8 mouse cellular contexts compared by ENCODE assay signal in the genomic region with DNA sequence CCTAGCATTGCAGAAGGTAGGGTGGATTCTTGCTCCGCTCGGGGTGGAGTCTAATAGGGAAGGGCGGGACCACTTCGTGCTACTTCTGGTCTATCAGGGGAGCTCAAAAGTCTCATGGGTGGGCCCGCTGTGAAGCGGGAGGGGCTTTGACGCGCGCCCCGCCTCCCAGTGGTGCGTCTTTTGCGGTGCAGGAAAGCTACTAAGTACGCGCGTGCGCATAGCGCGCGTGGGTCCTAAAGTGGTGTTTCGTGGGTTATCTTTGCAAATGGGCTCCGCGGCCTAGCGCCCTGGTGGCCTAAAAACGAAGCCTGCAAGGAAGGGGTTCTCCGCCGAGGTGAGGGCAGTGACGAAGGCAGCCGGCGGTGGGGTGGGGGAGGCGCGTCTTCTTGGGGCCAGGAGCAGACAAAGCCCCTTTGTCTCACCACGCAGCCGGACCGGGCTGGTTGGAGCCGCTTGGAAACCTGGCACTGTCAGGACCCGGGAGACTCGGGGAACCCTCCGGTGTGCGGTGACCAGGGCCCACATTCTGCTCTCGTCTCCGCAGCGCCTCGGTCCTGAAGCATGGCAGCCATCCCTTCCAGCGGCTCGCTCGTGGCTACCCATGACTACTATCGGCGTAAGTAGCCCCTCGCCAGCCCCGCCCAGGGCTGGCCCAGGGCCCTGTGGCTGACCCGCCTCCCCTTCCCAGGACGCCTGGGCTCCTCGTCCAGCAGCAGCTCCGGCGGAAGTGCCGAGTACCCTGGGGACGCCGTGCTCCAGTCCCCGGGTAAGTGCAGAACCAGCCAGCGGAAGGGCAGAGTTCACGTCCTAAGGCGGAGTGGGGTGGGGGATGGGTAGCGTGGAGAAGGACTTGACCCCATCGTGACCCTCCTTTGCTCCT. TPM values are rescaled to one million over a fixed set of nuclear protein-coding genes. Genes with fewer than 3 reads are reported as not detected.
DNase-seq lines count a peak whose midpoint lies in the region; ATAC-seq lines count a peak whose summit lies in the region.

A gene (plus strand): TSS at position 127 of the 880 bp plus-strand sequence.

- peaks cover 12% of the 10 kb centered on the region for H3K4me1 ChIP-seq in heart, embryonic 10.5 days
- H3K4me1 ChIP-seq in kidney, embryonic 15.5 days: peaks cover 12% of the 10 kb centered on the region

- DNase-seq in B cell, adult 2 months: peak; percentile 96 to 97
- peak; percentile 96 for DNase-seq in brain, adult 2 months (ENCODE audit: low read depth, low spot score)
- peak; percentile 96 for DNase-seq in heart, embryonic 10.5 days (ENCODE audit: low spot score)
- DNase-seq in liver: peak; percentile 96
- peak; percentile 91 to 93 for DNase-seq in spleen, postnatal 4 days (ENCODE audit: low spot score in 2 of 2)

- H3K9ac ChIP-seq in kidney, embryonic 15.5 days: peak within 1 kb of the TSS; percentile 87

- H3K9me3 ChIP-seq in heart, embryonic 10.5 days: no peaks in the 10 kb centered on the region
- no peaks in the 10 kb centered on the region for H3K9me3 ChIP-seq in kidney, embryonic 15.5 days (replicated peaks)

- ATAC-seq in erythroblast, adult 5-6 weeks (replicated peaks; ENCODE audit: low FRiP score, poor library complexity, severe bottlenecking): peak; percentile 91
- ATAC-seq in kidney, embryonic 15.5 days (replicated peaks; ENCODE audit: low FRiP score): peak; percentile 98
- peak; percentile 85 for ATAC-seq in monocyte, adult 5-6 weeks (replicated peaks; ENCODE audit: insufficient number of reproducible peaks, low FRiP score, low TSS enrichment, poor library complexity, severe bottlenecking)

- H3K27ac ChIP-seq in heart, embryonic 10.5 days: peak within 1 kb of the TSS; percentile 98
- peak within 1 kb of the TSS; percentile 96 for H3K27ac ChIP-seq in kidney, embryonic 15.5 days

- H3K4me3 ChIP-seq in heart, embryonic 10.5 days: peak within 1 kb of the TSS; percentile 81
- H3K4me3 ChIP-seq in kidney, embryonic 15.5 days (replicated peaks): peak within 1 kb of the TSS; percentile 81

- peaks cover 10% of the 10 kb centered on the region for H3K36me3 ChIP-seq in heart, embryonic 10.5 days
- peaks cover 16% of the 10 kb centered on the region for H3K36me3 ChIP-seq in kidney, embryonic 15.5 days

- 0 out of 2 replicates have a peak, but pooled peaks cover 4% of the 10 kb centered on the region for H3K27me3 ChIP-seq in heart, embryonic 10.5 days (ENCODE audit: insufficient read depth, poor library complexity, severe bottlenecking)
- H3K27me3 ChIP-seq in kidney, embryonic 15.5 days: no peaks in the 10 kb centered on the region

- under 1% methylated on average over 64 of the region's 64 CpGs for WGBS in heart, embryonic 10.5 days
- WGBS in kidney, embryonic 15.5 days: under 1% methylated on average over 64 of the region's 64 CpGs

- peak within 1 kb of the TSS; percentile 88 for H3K4me2 ChIP-seq in kidney, embryonic 15.5 days

RNA-seq across cellular contexts. Expression of the gene that starts here (rescaled TPM):
- 45.6 and 74.6 TPM in 2 replicates for total RNA-seq in erythroblast, adult 5-6 weeks (2015; ENCODE audit: low replicate concordance)
- 3.9 and 6.9 TPM in 2 replicates for total RNA-seq in erythroblast, adult 5-6 weeks (2017; ENCODE audit: low replicate concordance)
- 172 and 240 TPM in 2 replicates for polyA plus RNA-seq in heart, embryonic 10.5 days (2016; fragmentation: Nextera tagmentation; extraction: Ambion mirVana)
- polyA plus RNA-seq in kidney, embryonic 15.5 days (2015; fragmentation: Nextera tagmentation; extraction: Ambion mirVana): 315 and 330 TPM in 2 replicates
- 68.9 to 87.3 TPM (median 84.2 TPM) in 3 replicates for total RNA-seq in monocyte, adult 5-6 weeks (2017)

Comparison
In these comparisons a context has a peak if more than half of its experiments do, and no peak if none do; other contexts are left out.
1. Peak in every context shown above with its lines: DNase-seq, ATAC-seq, H3K4me3 ChIP-seq and H3K27ac ChIP-seq.